In genomic region chr1:43162394-43162793, GRCm38 (mm10) we compare ENCODE assay signal across 9 mouse cellular contexts. TPM values are rescaled to one million over a fixed set of nuclear protein-coding genes. Genes with fewer than 3 reads are reported as not detected.
DNase-seq lines count a peak whose midpoint lies in the region; ATAC-seq lines count a peak whose summit lies in the region.
"Had no signal": no experiment of that assay in that cellular context is flagged by ENCODE, and none has a peak within 500 bp of the region (broad histone marks: within the 10 kb centered on the region; RNA-seq: fewer than 3 reads in every experiment).

No protein-coding gene starts in this region.

- no peak for DNase-seq in heart, postnatal 25 days (ENCODE audit: low spot score)
- DNase-seq in lung, postnatal 25 days (ENCODE audit: low spot score), result no peak
- DNase-seq in spleen, adult 12 weeks (ENCODE audit: low spot score), result no peak
- no peak for DNase-seq in embryo, embryonic 10 days (ENCODE audit: low spot score)

- H3K4me2 ChIP-seq in heart, embryonic 13.5 days, result peak overlapping the region; percentile 80
- peak overlapping the region; percentile 97 for H3K4me2 ChIP-seq in lung, embryonic 15.5 days
- peak overlapping the region; percentile 83 for H3K4me2 ChIP-seq in intestine, embryonic 15.5 days (replicated peaks)
- H3K4me2 ChIP-seq in stomach, embryonic 16.5 days (ENCODE audit: low read depth, low read length), result peak overlapping the region; percentile 69

- H3K4me1 ChIP-seq in heart, embryonic 13.5 days, result peaks cover 64% of the 10 kb centered on the region
- peaks cover 12% of the 10 kb centered on the region for H3K4me1 ChIP-seq in lung, embryonic 15.5 days
- H3K4me1 ChIP-seq in intestine, embryonic 15.5 days (replicated peaks), result peaks cover 26% of the 10 kb centered on the region
- peaks cover 30% of the 10 kb centered on the region for H3K4me1 ChIP-seq in stomach, embryonic 16.5 days (ENCODE audit: control insufficient read depth, insufficient read depth, low read length)

- H3K9ac ChIP-seq in heart, embryonic 13.5 days, result peak overlapping the region; percentile 97
- H3K9ac ChIP-seq in lung, embryonic 15.5 days, result no peak overlapping the region
- H3K9ac ChIP-seq in intestine, embryonic 15.5 days, result no peak overlapping the region
- peak overlapping the region; percentile 80 for H3K9ac ChIP-seq in stomach, embryonic 16.5 days (ENCODE audit: low read length)

- peak overlapping the region; percentile 86 for H3K4me3 ChIP-seq in heart, embryonic 13.5 days
- H3K4me3 ChIP-seq in lung, embryonic 15.5 days, result peak overlapping the region; percentile 65; the same call in 1 of the 2 replicates
- peak overlapping the region; percentile 63 for H3K4me3 ChIP-seq in intestine, embryonic 15.5 days (replicated peaks)
- H3K4me3 ChIP-seq in stomach, embryonic 16.5 days (replicated peaks; ENCODE audit: low read length), result peak overlapping the region; percentile 58

- intact Hi-C loops in heart, postnatal 25 days (cut with DNase I), result no loop called here

- H3K27me3 ChIP-seq in heart, embryonic 13.5 days (replicated peaks), result no peaks in the 10 kb centered on the region
- no peaks in the 10 kb centered on the region; the same call in 1 of the 2 replicates for H3K27me3 ChIP-seq in lung, embryonic 15.5 days
- no peaks in the 10 kb centered on the region for H3K27me3 ChIP-seq in intestine, embryonic 15.5 days (replicated peaks)
- H3K27me3 ChIP-seq in stomach, embryonic 16.5 days (ENCODE audit: control insufficient read depth, insufficient read depth, low read length), result no peaks in the 10 kb centered on the region
- H3K27me3 ChIP-seq: CH12.LX had no signal

- no peaks in the 10 kb centered on the region for H3K9me3 ChIP-seq in heart, embryonic 13.5 days
- H3K9me3 ChIP-seq in lung, embryonic 15.5 days, result no peaks in the 10 kb centered on the region
- H3K9me3 ChIP-seq in intestine, embryonic 15.5 days, result no peaks in the 10 kb centered on the region
- H3K9me3 ChIP-seq in stomach, embryonic 16.5 days (replicated peaks; ENCODE audit: control insufficient read depth, low read length), result 0 out of 2 replicates have a peak, but pooled peaks cover 4% of the 10 kb centered on the region

- H3K27ac ChIP-seq in heart, embryonic 13.5 days (replicated peaks), result peak overlapping the region; percentile 98
- H3K27ac ChIP-seq in lung, embryonic 15.5 days, result no peak overlapping the region
- H3K27ac ChIP-seq in intestine, embryonic 15.5 days, result no peak overlapping the region
- peak overlapping the region; percentile 91; the same call in 1 of the 2 replicates for H3K27ac ChIP-seq in stomach, embryonic 16.5 days (ENCODE audit: low read length)

- H3K36me3 ChIP-seq in heart, embryonic 13.5 days, result peaks cover 43% of the 10 kb centered on the region
- H3K36me3 ChIP-seq in lung, embryonic 15.5 days, result no peaks in the 10 kb centered on the region
- no peaks in the 10 kb centered on the region for H3K36me3 ChIP-seq in intestine, embryonic 15.5 days
- H3K36me3 ChIP-seq in stomach, embryonic 16.5 days (ENCODE audit: control insufficient read depth, insufficient read depth, low read length), result peaks cover 4% of the 10 kb centered on the region; the same call in 1 of the 2 replicates

- ATAC-seq in heart, embryonic 13.5 days (ENCODE audit: extremely low read depth, insufficient number of reproducible peaks, low FRiP score, low TSS enrichment), result no peak
- no peak for ATAC-seq in lung, embryonic 15.5 days (ENCODE audit: borderline replicate concordance, extremely low read depth, low FRiP score, low TSS enrichment)
- no peak for ATAC-seq in intestine, embryonic 15.5 days
- ATAC-seq in stomach, embryonic 16.5 days (ENCODE audit: insufficient read depth, low FRiP score), result no peak

- WGBS in heart, embryonic 13.5 days, result 56% methylated on average over 3 of the region's 3 CpGs
- WGBS in lung, embryonic 15.5 days, result 88% methylated on average over 3 of the region's 3 CpGs
- 75% methylated on average over 3 of the region's 3 CpGs for WGBS in intestine, embryonic 15.5 days
- WGBS in stomach, embryonic 16.5 days, result 81% methylated on average over 3 of the region's 3 CpGs

RNA-seq across cellular contexts. Expression of gene Fhl2, which starts 34.4 kb away (rescaled TPM):
- 228 and 259 TPM in 2 replicates for polyA plus RNA-seq in heart, embryonic 13.5 days (2015; fragmentation: Nextera tagmentation; extraction: Ambion mirVana)
- total RNA-seq in heart, postnatal 25 days (2021), result 1,000 to 10,000 TPM; 2,139 to 2,275 TPM
- 35.0 and 36.9 TPM in 2 replicates for polyA plus RNA-seq in lung, embryonic 15.5 days (2015; fragmentation: Nextera tagmentation; extraction: Ambion mirVana)
- 54.5 and 58.0 TPM in 2 replicates for polyA plus RNA-seq in intestine, embryonic 15.5 days (2015; fragmentation: Nextera tagmentation; extraction: Ambion mirVana)
- 91.2 and 98.1 TPM in 2 replicates for polyA plus RNA-seq in stomach, embryonic 16.5 days (2015; fragmentation: Nextera tagmentation; extraction: Ambion mirVana)

Comparison
In these comparisons a context has a peak if more than half of its experiments do, and no peak if none do; other contexts are left out.
1. H3K27ac ChIP-seq: peak in heart, embryonic 13.5 days (single experiment) and stomach, embryonic 16.5 days (single experiment); none in lung, embryonic 15.5 days (single experiment) and intestine, embryonic 15.5 days (single experiment).
2. H3K9ac ChIP-seq: peak in heart, embryonic 13.5 days (single experiment) and stomach, embryonic 16.5 days (single experiment); none in lung, embryonic 15.5 days (single experiment) and intestine, embryonic 15.5 days (single experiment).
3. Peak in every context shown above with its lines, with median percentiles within 50 percentile points of each other: H3K4me2 ChIP-seq and H3K4me3 ChIP-seq.